Mouse (Mus musculus) spleen, postnatal 4 days (tissue): ENCODE results near the gene Hdac9.
"Not testable (repeated sequence)": the region's sequence is repeated elsewhere in the genome, so short reads cannot be mapped to it uniquely, and the experiment has no call there.

Experiments used
- DNase-seq, 2 experiments: peaks; one replicate each; pipeline ENCODE4 v3.0.0; 2022; ENCODE audit warnings: low spot score in 2 of 2

Hdac9 gene

GRCm38 (mm10) chr12:34087292-34087942 lies 829.5 kb downstream of the Hdac9 start:
- DNase-seq: no peak

GRCm38 (mm10) chr12:34076981-34077380 lies 839.9 kb downstream of the Hdac9 start:
- no peak for DNase-seq

GRCm38 (mm10) chr12:34075805-34076509 lies 840.9 kb downstream of the Hdac9 start:
- DNase-seq: no peak

- no peak for DNase-seq
These were observed 864.4 kb downstream of the Hdac9 start for GRCm38 (mm10) chr12:34052508-34052907.

GRCm38 (mm10) chr12:34052036-34052435 lies 864.9 kb downstream of the Hdac9 start:
- no peak for DNase-seq

GRCm38 (mm10) chr12:34051112-34051511 lies 865.8 kb downstream of the Hdac9 start:
- DNase-seq: no peak

GRCm38 (mm10) chr12:34040949-34041348 lies 875.9 kb downstream of the Hdac9 start:
- no peak for DNase-seq

- DNase-seq: no peak
These were observed 876.8 kb downstream of the Hdac9 start for GRCm38 (mm10) chr12:34040061-34040460.

- not testable (repeated sequence) for DNase-seq
These were observed 907.1 kb downstream of the Hdac9 start for GRCm38 (mm10) chr12:34009796-34010195.
